Mouse (Mus musculus) olfactory bulb, adult 2 months (tissue): ENCODE data around the gene Fpgs. TPM values are rescaled to one million over a fixed set of nuclear protein-coding genes. Genes with fewer than 3 reads are reported as not detected.

Experiments used
- H3K27ac ChIP-seq: fragments of 200-500 bp; 2 replicates; pipeline ENCODE4 v1.5.1; 2012; ENCODE audit warnings: low read depth, low read length; ENCODE audit not compliant: insufficient read depth
- H3K4me1 ChIP-seq: fragments of 200-500 bp; 2 replicates; pipeline ENCODE4 v1.6.1; 2012; ENCODE audit warnings: low read length; ENCODE audit not compliant: control insufficient read depth, insufficient read depth
- H3K4me3 ChIP-seq: fragments of 200-500 bp; 2 replicates; pipeline ENCODE4 v1.5.1; 2012; ENCODE audit warnings: mild to moderate bottlenecking, low read depth, low read length, moderate library complexity; ENCODE audit not compliant: insufficient read depth
- CTCF ChIP-seq: fragments of 200-500 bp; IDR thresholded peaks from 2 replicates; pipeline ENCODE4 v1.5.1; 2012; ENCODE audit warnings: low read depth, mild to moderate bottlenecking, low read length, moderate library complexity; ENCODE audit not compliant: insufficient read depth
- POLR2A ChIP-seq: fragments of 200-500 bp; IDR thresholded peaks from 2 replicates; pipeline ENCODE4 v1.6.1; 2012; ENCODE audit warnings: mild to moderate bottlenecking, low read depth, low read length, moderate library complexity; ENCODE audit not compliant: insufficient read depth
- WGBS: fragments of 180-500 bp; shearing (Covaris S2); methylation state at CpG from one replicate; pipeline ENCODE4 v1.1.7; 2018; 5-methylcytosine and 5-hydroxymethylcytosine counted together
- polyA plus RNA-seq: library from polyadenylated mRNA; stranded (reverse); fragments of >200 nt; gene quantifications from 2 replicates; pipeline ENCODE4 v1.2.4, GENCODE M21; 2012; ENCODE audit warnings: low replicate concordance; ENCODE audit not compliant: missing spikeins, insufficient read depth, insufficient read length

The Fpgs gene
- polyA plus RNA-seq, 1 experiment, result not detected

DNA sequence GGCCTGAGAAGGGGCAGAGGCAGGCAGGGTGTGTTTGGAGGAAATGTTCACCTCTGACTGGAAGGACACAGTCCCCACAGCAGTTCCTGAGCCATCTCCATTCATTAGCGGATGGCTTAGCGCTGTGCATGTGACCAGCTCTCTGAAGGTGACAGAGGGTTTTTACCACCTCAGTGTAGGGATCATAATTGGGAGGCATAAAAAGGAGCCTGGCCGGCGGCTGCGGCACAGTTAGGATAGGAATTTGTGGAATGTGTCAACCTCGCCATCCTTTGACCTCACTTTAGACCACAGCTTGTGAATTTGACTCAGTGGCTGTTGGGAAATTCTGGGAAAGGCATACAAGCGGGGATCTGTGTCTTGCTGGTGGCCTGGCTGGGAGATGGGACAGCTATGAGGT lies 50.2 kb downstream of the Fpgs start:
- TF ChIP-seq POLR2A (no peak), CTCF (no peak)
- WGBS, result 76% methylated on average over 7 of the region's 7 CpGs
- Histone ChIP-seq H3K4me1 (no peaks in the 10 kb centered on the region), H3K4me3 (no peak overlapping the region), H3K27ac (no peak overlapping the region)

GRCm38 (mm10) chr2:32647366-32647765 lies 56.6 kb downstream of the Fpgs start:
- 87% methylated on average over 7 of the region's 7 CpGs for WGBS
- Histone ChIP-seq H3K4me3 (peak overlapping the region; percentile 3; the same call in 1 of the 2 replicates), H3K4me1 (peaks cover 17% of the 10 kb centered on the region), H3K27ac (no peak overlapping the region)
- TF ChIP-seq CTCF, result no peak
- no peak for TF ChIP-seq POLR2A

- Histone ChIP-seq H3K27ac (no peak within 1 kb of the TSS), H3K4me3 (peak within 1 kb of the TSS; percentile 21), H3K4me1 (peaks cover 17% of the 10 kb centered on the region)
- 68% methylated on average over 31 of the region's 31 CpGs for whole genome bisulfite sequencing
- TF ChIP-seq POLR2A (no peak), CTCF (no peak)
Observed at GRCm38 (mm10) chr2:32646379-32647056, 57.4 kb downstream of the Fpgs start, which contains the start of gene Eng. Eng (plus strand) TSS chr2:32646595.

- H3K4me1 ChIP-seq, result peaks cover 17% of the 10 kb centered on the region
- WGBS, result 66% methylated on average over 3 of the region's 3 CpGs
- H3K27ac ChIP-seq, result no peak overlapping the region
- no peak overlapping the region for H3K4me3 ChIP-seq
- TF ChIP-seq CTCF (no peak), POLR2A (no peak)
Observed at GRCm38 (mm10) chr2:32645647-32646046, 58.3 kb downstream of the Fpgs start.

- Histone ChIP-seq H3K4me3 (no peak overlapping the region), H3K27ac (no peak overlapping the region), H3K4me1 (peaks cover 17% of the 10 kb centered on the region)
- TF ChIP-seq POLR2A, result no peak
- TF ChIP-seq CTCF, result no peak
- 89% methylated on average over 8 of the region's 8 CpGs for WGBS
Observed at GRCm38 (mm10) chr2:32644799-32645475, 59.0 kb downstream of the Fpgs start.

- Histone ChIP-seq H3K27ac (no peak overlapping the region), H3K4me3 (no peak overlapping the region), H3K4me1 (peaks cover 17% of the 10 kb centered on the region)
- no peak for TF ChIP-seq POLR2A
- no peak for TF ChIP-seq CTCF
- WGBS, result 90% methylated on average over 9 of the region's 9 CpGs
Observed at GRCm38 (mm10) chr2:32644083-32644482, 59.9 kb downstream of the Fpgs start.

GRCm38 (mm10) chr2:32642813-32643212 lies 61.1 kb downstream of the Fpgs start:
- no peak overlapping the region for H3K27ac ChIP-seq
- 67% methylated on average over 7 of the region's 7 CpGs for WGBS
- TF ChIP-seq CTCF (no peak), POLR2A (no peak)
- no peak overlapping the region for H3K4me3 ChIP-seq
- H3K4me1 ChIP-seq, result peaks cover 18% of the 10 kb centered on the region

- TF ChIP-seq CTCF, result no peak
- TF ChIP-seq POLR2A, result no peak
- WGBS, result 82% methylated on average over 5 of the region's 5 CpGs
- Histone ChIP-seq H3K27ac (no peak overlapping the region), H3K4me3 (no peak overlapping the region), H3K4me1 (peaks cover 20% of the 10 kb centered on the region)
Observed at GRCm38 (mm10) chr2:32641810-32642209, 62.1 kb downstream of the Fpgs start.

GRCm38 (mm10) chr2:32640550-32641051 lies 63.3 kb downstream of the Fpgs start:
- H3K4me3 ChIP-seq, result no peak overlapping the region
- TF ChIP-seq POLR2A (no peak), CTCF (no peak)

More at GRCm38 (mm10) chr2:32640550-32641051, 63.3 kb downstream of the Fpgs start:
- WGBS, result 72% methylated on average over 6 of the region's 6 CpGs
- Histone ChIP-seq H3K27ac (no peak overlapping the region), H3K4me1 (peaks cover 9% of the 10 kb centered on the region)
